Mouse (Mus musculus): ENCODE results near the gene Nkapd1.

DNA sequence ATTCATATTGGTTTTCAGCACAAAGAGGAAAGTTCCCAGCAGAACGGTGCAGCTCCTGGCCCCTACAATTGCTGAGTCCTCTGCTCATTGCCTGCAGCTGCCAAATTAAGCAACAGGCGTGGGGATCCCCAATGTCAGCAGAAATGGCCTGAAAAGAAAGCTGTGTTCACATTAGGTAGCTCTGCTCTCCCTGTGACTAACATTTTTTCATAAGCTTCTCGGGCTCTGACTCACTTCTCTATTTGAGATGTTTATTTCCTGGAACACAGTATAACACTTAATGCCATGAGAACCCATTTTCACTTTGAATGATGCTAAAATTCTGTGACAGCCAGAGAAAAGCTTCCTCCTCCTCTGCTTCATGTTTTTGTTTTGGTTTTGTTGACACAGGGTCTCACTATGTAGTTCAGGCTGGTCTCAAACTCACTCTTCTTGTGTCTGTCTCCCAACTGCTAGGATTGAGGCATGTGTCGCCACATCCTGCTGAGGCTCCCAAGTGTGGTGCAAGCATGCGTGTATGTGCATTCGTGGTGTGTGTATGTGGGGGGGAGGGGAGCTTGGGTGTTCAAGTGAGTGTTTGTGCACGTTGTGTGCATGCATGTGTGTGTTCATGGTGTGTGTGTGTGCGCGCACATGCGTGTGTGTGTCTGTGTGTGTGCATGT is 26.3 kb downstream of the Nkapd1 start:
- TF ChIP-seq CTCF (IDR thresholded peaks at IDR 0.05; ENCODE audit: insufficient read depth, low read length), result no peak
- TF ChIP-seq POLR2A (IDR thresholded peaks at IDR 0.05; ENCODE audit: borderline replicate concordance, extremely low read depth, low read depth, low read length), result no peak
